Mouse (Mus musculus): Measurements from ENCODE around the gene Cntnap1.

GRCm38 (mm10) chr11:101137000-101137399, 33.3 kb upstream of the Cntnap1 start:
- TF ChIP-seq POLR2A (IDR thresholded peaks at IDR 0.05; ENCODE audit: low read depth, low read length) (no peak), CTCF (IDR thresholded peaks at IDR 0.05; ENCODE audit: extremely low read depth, insufficient read depth, insufficient read length, insufficient replicate concordance) (no peak)
